Mouse (Mus musculus) embryonic facial prominence, embryonic 12.5 days (tissue): ENCODE measurements at regions not wholly inside any gene's neighbourhood (a gene's known extent, or its start where the extent isn't known, plus 50 kb on each side); places are given as distances from the start of the nearest gene placed in this dataset.

Experiments used
- ATAC-seq: fragments of 200-750 bp; cut with Nextera tagmentation; 2 replicates; pipeline ENCODE4 v1.8.0; 2017; ENCODE audit not compliant: insufficient number of reproducible peaks, insufficient read depth, low FRiP score, low TSS enrichment
- H3K27ac ChIP-seq: fragments of 300-500 bp; sonication (generic); 2 replicates; pipeline ENCODE4 v1.5.1; 2016; ENCODE audit warnings: mild to moderate bottlenecking
- H3K27me3 ChIP-seq: fragments of 300-500 bp; sonication (generic); 2 replicates; pipeline ENCODE4 v1.6.1; 2016; ENCODE audit warnings: mild to moderate bottlenecking, moderate library complexity
- H3K36me3 ChIP-seq: fragments of 300-500 bp; sonication (generic); 2 replicates; pipeline ENCODE4 v1.6.1; 2016; ENCODE audit warnings: mild to moderate bottlenecking
- H3K4me1 ChIP-seq: fragments of 300-500 bp; sonication (generic); 2 replicates; pipeline ENCODE4 v1.6.1; 2016
- H3K4me2 ChIP-seq: fragments of 300-500 bp; sonication (generic); replicated peaks from 2 replicates; pipeline ENCODE4 v1.6.1; 2016; ENCODE audit warnings: mild to moderate bottlenecking, moderate library complexity
- H3K4me3 ChIP-seq: fragments of 300-500 bp; sonication (generic); 2 replicates; pipeline ENCODE4 v1.5.1; 2016; ENCODE audit warnings: mild to moderate bottlenecking
- H3K9ac ChIP-seq: fragments of 300-500 bp; sonication (generic); 2 replicates; pipeline ENCODE4 v1.6.1; 2016; ENCODE audit warnings: mild to moderate bottlenecking, moderate library complexity
- H3K9me3 ChIP-seq: fragments of 300-500 bp; sonication (generic); 2 replicates; pipeline ENCODE4 v1.6.1; 2016; ENCODE audit warnings: mild to moderate bottlenecking, moderate library complexity
- WGBS: fragments of 180-500 bp; shearing (Covaris S2); methylation state at CpG from one replicate; pipeline ENCODE4 v1.1.7; 2016; 5-methylcytosine and 5-hydroxymethylcytosine counted together

GRCm38 (mm10) chr13:57246238-57246963 lies 350.6 kb upstream of the Trpc7 start:
- no peak for ATAC-seq
- 65% methylated on average over 18 of the region's 18 CpGs for WGBS
- Histone ChIP-seq H3K9ac (no peak overlapping the region), H3K27me3 (no peaks in the 10 kb centered on the region), H3K9me3 (no peaks in the 10 kb centered on the region), H3K4me1 (no peaks in the 10 kb centered on the region), H3K27ac (no peak overlapping the region), H3K36me3 (no peaks in the 10 kb centered on the region), H3K4me3 (no peak overlapping the region), H3K4me2 (no peak overlapping the region)

GRCm38 (mm10) chr13:57236917-57237316 lies 341.1 kb upstream of the Trpc7 start:
- Histone ChIP-seq H3K36me3 (no peaks in the 10 kb centered on the region), H3K9ac (no peak overlapping the region), H3K4me1 (peaks cover 13% of the 10 kb centered on the region; the same call in 1 of the 2 replicates), H3K9me3 (no peaks in the 10 kb centered on the region), H3K4me3 (no peak overlapping the region), H3K4me2 (no peak overlapping the region), H3K27ac (no peak overlapping the region), H3K27me3 (no peaks in the 10 kb centered on the region)
- no peak for ATAC-seq
- 18% methylated on average over 4 of the region's 4 CpGs for whole genome bisulfite sequencing

GRCm38 (mm10) chr13:57236211-57236610 lies 340.4 kb upstream of the Trpc7 start:
- H3K4me1 ChIP-seq = peaks cover 18% of the 10 kb centered on the region; the same call in 1 of the 2 replicates
- no peak overlapping the region for H3K27ac ChIP-seq
- no peaks in the 10 kb centered on the region for H3K36me3 ChIP-seq
- H3K9me3 ChIP-seq = no peaks in the 10 kb centered on the region
- no peak overlapping the region for H3K9ac ChIP-seq
- 71% methylated on average over 5 of the region's 5 CpGs for WGBS
- H3K4me2 ChIP-seq = no peak overlapping the region
- no peak overlapping the region for H3K4me3 ChIP-seq
- no peaks in the 10 kb centered on the region for H3K27me3 ChIP-seq
- ATAC-seq = no peak

GRCm38 (mm10) chr13:57232906-57233305 lies 337.1 kb upstream of the Trpc7 start:
- Histone ChIP-seq H3K4me2 (no peak overlapping the region), H3K4me1 (peaks cover 15% of the 10 kb centered on the region; the same call in 1 of the 2 replicates), H3K9ac (no peak overlapping the region), H3K36me3 (no peaks in the 10 kb centered on the region), H3K27me3 (no peaks in the 10 kb centered on the region), H3K4me3 (no peak overlapping the region), H3K9me3 (no peaks in the 10 kb centered on the region), H3K27ac (no peak overlapping the region)
- 88% methylated on average over 5 of the region's 5 CpGs for WGBS
- ATAC-seq = no peak

- H3K4me3 ChIP-seq = no peak overlapping the region
- 40% methylated on average over 3 of the region's 3 CpGs for WGBS
- no peak overlapping the region for H3K9ac ChIP-seq
Observed at GRCm38 (mm10) chr13:57231666-57232065, 335.9 kb upstream of the Trpc7 start.

GRCm38 (mm10) chr13:57230253-57230652 lies 334.5 kb upstream of the Trpc7 start:
- Histone ChIP-seq H3K27me3 (no peaks in the 10 kb centered on the region), H3K4me2 (no peak overlapping the region), H3K36me3 (no peaks in the 10 kb centered on the region), H3K9me3 (no peaks in the 10 kb centered on the region), H3K27ac (no peak overlapping the region), H3K9ac (no peak overlapping the region), H3K4me1 (peaks cover 7% of the 10 kb centered on the region; the same call in 1 of the 2 replicates), H3K4me3 (no peak overlapping the region)
- 62% methylated on average over 4 of the region's 4 CpGs for WGBS
- no peak for ATAC-seq

More at GRCm38 (mm10) chr13:57231666-57232065, 335.9 kb upstream of the Trpc7 start:
- Histone ChIP-seq H3K4me1 (peaks cover 8% of the 10 kb centered on the region; the same call in 1 of the 2 replicates), H3K27me3 (no peaks in the 10 kb centered on the region), H3K4me2 (no peak overlapping the region), H3K9me3 (no peaks in the 10 kb centered on the region), H3K36me3 (no peaks in the 10 kb centered on the region), H3K27ac (no peak overlapping the region)
- no peak for ATAC-seq

GRCm38 (mm10) chr13:57221092-57221491 lies 325.3 kb upstream of the Trpc7 start:
- Histone ChIP-seq H3K4me2 (no peak overlapping the region), H3K27me3 (no peaks in the 10 kb centered on the region), H3K4me3 (no peak overlapping the region), H3K9me3 (no peaks in the 10 kb centered on the region), H3K9ac (no peak overlapping the region), H3K4me1 (peaks cover 7% of the 10 kb centered on the region), H3K36me3 (no peaks in the 10 kb centered on the region), H3K27ac (no peak overlapping the region)
- WGBS = 41% methylated on average over 8 of the region's 8 CpGs
- no peak for ATAC-seq

- no peak overlapping the region for H3K4me2 ChIP-seq
- H3K4me1 ChIP-seq = peaks cover 7% of the 10 kb centered on the region
- whole genome bisulfite sequencing = 25% methylated on average over 7 of the region's 7 CpGs
- H3K27ac ChIP-seq = no peak overlapping the region
- no peak for ATAC-seq
- no peaks in the 10 kb centered on the region for H3K9me3 ChIP-seq
- no peak overlapping the region for H3K4me3 ChIP-seq
- H3K27me3 ChIP-seq = no peaks in the 10 kb centered on the region
- H3K9ac ChIP-seq = no peak overlapping the region
- no peaks in the 10 kb centered on the region for H3K36me3 ChIP-seq
Observed at GRCm38 (mm10) chr13:57216161-57216560, 320.4 kb upstream of the Trpc7 start.

- H3K9ac ChIP-seq = no peak overlapping the region
- no peak overlapping the region for H3K4me2 ChIP-seq
- no peak overlapping the region for H3K27ac ChIP-seq
- no peaks in the 10 kb centered on the region for H3K4me1 ChIP-seq
- 74% methylated on average over 1 of the region's 1 CpGs for WGBS
- no peaks in the 10 kb centered on the region for H3K9me3 ChIP-seq
- no peak for ATAC-seq
- H3K27me3 ChIP-seq = no peaks in the 10 kb centered on the region
- no peaks in the 10 kb centered on the region for H3K36me3 ChIP-seq
- H3K4me3 ChIP-seq = no peak overlapping the region
Observed at GRCm38 (mm10) chr13:57212251-57212650, 316.5 kb upstream of the Trpc7 start.

- Histone ChIP-seq H3K27ac (no peak overlapping the region), H3K27me3 (no peaks in the 10 kb centered on the region), H3K4me2 (no peak overlapping the region), H3K9ac (no peak overlapping the region), H3K4me1 (no peaks in the 10 kb centered on the region), H3K36me3 (no peaks in the 10 kb centered on the region), H3K4me3 (no peak overlapping the region), H3K9me3 (no peaks in the 10 kb centered on the region)
- WGBS = 71% methylated on average over 3 of the region's 3 CpGs
- no peak for ATAC-seq
Observed at GRCm38 (mm10) chr13:57191195-57191594, 295.4 kb upstream of the Trpc7 start.

- H3K27ac ChIP-seq = no peak overlapping the region
- H3K27me3 ChIP-seq = no peaks in the 10 kb centered on the region
- no peaks in the 10 kb centered on the region for H3K9me3 ChIP-seq
- WGBS = 32% methylated on average over 3 of the region's 3 CpGs
- H3K4me3 ChIP-seq = no peak overlapping the region
- no peaks in the 10 kb centered on the region for H3K4me1 ChIP-seq
- ATAC-seq = no peak
- H3K36me3 ChIP-seq = no peaks in the 10 kb centered on the region
- no peak overlapping the region for H3K4me2 ChIP-seq
- no peak overlapping the region for H3K9ac ChIP-seq
Observed at GRCm38 (mm10) chr13:57189246-57189645, 293.5 kb upstream of the Trpc7 start.

GRCm38 (mm10) chr13:57186168-57186567 lies 290.4 kb upstream of the Trpc7 start:
- ATAC-seq = no peak
- no peak overlapping the region for H3K4me3 ChIP-seq
- no peaks in the 10 kb centered on the region for H3K36me3 ChIP-seq
- no peaks in the 10 kb centered on the region for H3K9me3 ChIP-seq
- H3K9ac ChIP-seq = no peak overlapping the region
- no peak overlapping the region for H3K4me2 ChIP-seq
- no peak overlapping the region for H3K27ac ChIP-seq
- H3K27me3 ChIP-seq = no peaks in the 10 kb centered on the region
- WGBS = 71% methylated on average over 2 of the region's 2 CpGs
- H3K4me1 ChIP-seq = no peaks in the 10 kb centered on the region
